In the genomic region with DNA sequence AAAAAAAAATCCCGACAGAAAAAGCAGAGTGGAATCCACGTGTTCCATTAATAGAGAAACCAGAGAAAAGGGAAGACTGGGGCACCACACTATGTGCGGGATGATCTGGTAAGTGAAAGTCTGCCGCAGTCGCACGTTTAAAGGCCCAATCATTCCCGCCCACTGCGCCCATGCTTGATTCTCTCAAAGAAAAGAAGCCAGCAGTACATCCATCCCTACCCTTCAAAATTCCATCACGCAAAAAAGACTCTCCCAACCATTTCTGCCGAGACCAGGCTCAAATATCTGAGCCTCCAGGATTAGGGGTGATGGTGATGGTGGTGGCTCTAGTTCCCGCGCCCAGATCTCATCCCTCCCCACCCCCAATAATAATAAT, we compare ENCODE assay signal across 8 mouse cellular contexts. TPM values are rescaled to one million over a fixed set of nuclear protein-coding genes. Genes with fewer than 3 reads are reported as not detected.
DNase-seq lines count a peak whose midpoint lies in the region; ATAC-seq and TF ChIP-seq lines count a peak whose summit lies in the region.

No protein-coding gene starts in this region.

- peaks cover 51% of the 10 kb centered on the region for H3K79me2 ChIP-seq in CH12.LX (replicated peaks; ENCODE audit: control insufficient read depth, extremely low read depth, insufficient read depth, poor library complexity, severe bottlenecking)

- WGBS in heart, embryonic 12.5 days = 10% methylated on average over 12 of the region's 12 CpGs
- WGBS in intestine, embryonic 16.5 days = 18% methylated on average over 12 of the region's 12 CpGs
- 18% methylated on average over 12 of the region's 12 CpGs for WGBS in midbrain, embryonic 13.5 days

- TF ChIP-seq EP300 in CH12.LX (IDR thresholded peaks at IDR 0.05; ENCODE audit: low read length) = no peak

- TF ChIP-seq POLR2A in CH12.LX (IDR thresholded peaks at IDR 0.05; ENCODE audit: low read depth, low read length) = no peak

- H3K27ac ChIP-seq in heart, embryonic 12.5 days (ENCODE audit: poor library complexity, severe bottlenecking) = peak overlapping the region; percentile 85
- H3K27ac ChIP-seq in CH12.LX (ENCODE audit: insufficient read depth, low read depth) = peak overlapping the region; percentile 96; the same call in 1 of the 2 replicates
- no peak overlapping the region for H3K27ac ChIP-seq in intestine, embryonic 16.5 days (ENCODE audit: low read length)
- H3K27ac ChIP-seq in midbrain, embryonic 13.5 days = peak overlapping the region; percentile 93

- no peaks in the 10 kb centered on the region for H3K36me3 ChIP-seq in heart, embryonic 12.5 days
- peaks cover 0 to 10% of the 10 kb centered on the region in 2 experiments for H3K36me3 ChIP-seq in CH12.LX (replicated peaks in 1 of 2; ENCODE audit: control insufficient read depth in 1 of 2, insufficient read depth in 1 of 2, low read length in 1 of 2)
- no peaks in the 10 kb centered on the region for H3K36me3 ChIP-seq in intestine, embryonic 16.5 days (ENCODE audit: control insufficient read depth, insufficient read depth, low read length)
- no peaks in the 10 kb centered on the region for H3K36me3 ChIP-seq in midbrain, embryonic 13.5 days

- no peak for TF ChIP-seq CTCF in CH12.LX (conservative IDR thresholded peaks at IDR 0.05 in 1 of 2, IDR thresholded peaks at IDR 0.05 in 1 of 2; ENCODE audit: low read depth in 2 of 2, low read length in 2 of 2)

- H3K4me3 ChIP-seq in heart, embryonic 12.5 days = peak overlapping the region; percentile 89
- peak overlapping the region; percentile 61 to 100 (median 65) for H3K4me3 ChIP-seq in CH12.LX (replicated peaks in 1 of 3; ENCODE audit: low read depth in 2 of 3, low read length in 2 of 3, poor library complexity in 1 of 3)
- peak overlapping the region; percentile 62 for H3K4me3 ChIP-seq in intestine, embryonic 16.5 days (ENCODE audit: low read length)
- H3K4me3 ChIP-seq in midbrain, embryonic 13.5 days (replicated peaks) = peak overlapping the region; percentile 70

- no peak for ATAC-seq in heart, embryonic 12.5 days (ENCODE audit: insufficient number of reproducible peaks, low FRiP score)
- ATAC-seq in intestine, embryonic 16.5 days = no peak
- ATAC-seq in midbrain, embryonic 13.5 days = peak; percentile 22; the same call in 1 of the 2 replicates

- peak overlapping the region; percentile 91 for H3K9ac ChIP-seq in heart, embryonic 12.5 days
- peak overlapping the region; percentile 91 for H3K9ac ChIP-seq in CH12.LX (ENCODE audit: insufficient read depth, low read depth)
- H3K9ac ChIP-seq in intestine, embryonic 16.5 days (ENCODE audit: low read depth, low read length) = peak overlapping the region; percentile 74
- peak overlapping the region; percentile 85 for H3K9ac ChIP-seq in midbrain, embryonic 13.5 days (replicated peaks)

- no peaks in the 10 kb centered on the region for H3K9me3 ChIP-seq in heart, embryonic 12.5 days (replicated peaks)
- H3K9me3 ChIP-seq in CH12.LX (replicated peaks; ENCODE audit: low read length) = peaks cover 3% of the 10 kb centered on the region
- H3K9me3 ChIP-seq in intestine, embryonic 16.5 days (ENCODE audit: control insufficient read depth, low read length) = no peaks in the 10 kb centered on the region
- H3K9me3 ChIP-seq in midbrain, embryonic 13.5 days = no peaks in the 10 kb centered on the region

- dilution Hi-C loops in CH12.LX (cut with MboI; ENCODE audit: extremely low pct_ligation_motif_present, extremely low pct_unique_long_range_greater_than_20kb, low sequenced_read_pairs) = no loop called here

- 0 out of 2 replicates have a peak, but pooled peaks cover 5% of the 10 kb centered on the region for H3K27me3 ChIP-seq in heart, embryonic 12.5 days (replicated peaks)
- no peaks in the 10 kb centered on the region for H3K27me3 ChIP-seq in CH12.LX (replicated peaks)
- H3K27me3 ChIP-seq in intestine, embryonic 16.5 days (replicated peaks; ENCODE audit: control insufficient read depth, insufficient read depth, low read length) = no peaks in the 10 kb centered on the region
- no peaks in the 10 kb centered on the region for H3K27me3 ChIP-seq in midbrain, embryonic 13.5 days

- in situ Hi-C loops in CH12.LX (cut with MboI; ENCODE audit: low pct_ligation_motif_present, low pct_unique_long_range_greater_than_20kb, low sequenced_read_pairs) = no loop called here

- H3K4me1 ChIP-seq in heart, embryonic 12.5 days (replicated peaks) = 0 out of 2 replicates have a peak, but pooled peaks cover 5% of the 10 kb centered on the region
- peaks cover 0 to 14% of the 10 kb centered on the region in 2 experiments; a peak in 2 of 4 replicates for H3K4me1 ChIP-seq in CH12.LX (ENCODE audit: control insufficient read depth in 1 of 2, insufficient read depth in 2 of 2)
- peaks cover 5% of the 10 kb centered on the region; the same call in 1 of the 2 replicates for H3K4me1 ChIP-seq in intestine, embryonic 16.5 days (ENCODE audit: control insufficient read depth, insufficient read depth, low read length)
- H3K4me1 ChIP-seq in midbrain, embryonic 13.5 days (replicated peaks) = peaks cover 11% of the 10 kb centered on the region; the same call in 1 of the 2 replicates

- peak overlapping the region; percentile 72 for H3K4me2 ChIP-seq in heart, embryonic 12.5 days
- H3K4me2 ChIP-seq in CH12.LX (ENCODE audit: insufficient read depth, low read depth, poor library complexity, severe bottlenecking) = peak overlapping the region; percentile 64; the same call in 1 of the 2 replicates
- peak overlapping the region; percentile 64 for H3K4me2 ChIP-seq in intestine, embryonic 16.5 days (ENCODE audit: low read depth, low read length)
- H3K4me2 ChIP-seq in midbrain, embryonic 13.5 days (replicated peaks) = peak overlapping the region; percentile 54

- DNase-seq in heart, adult 11 months = no peak
- DNase-seq in CH12.LX (ENCODE audit: extremely low read depth) = no peak
- peak; percentile 36 for DNase-seq in embryo, embryonic 11 days
- no peak for DNase-seq in spleen, adult 12 weeks (ENCODE audit: low spot score)
- no peak for DNase-seq in thymus, postnatal 36 days

- TF ChIP-seq RAD21 in CH12.LX (IDR thresholded peaks at IDR 0.05; ENCODE audit: low read depth, low read length) = no peak

TF ChIP-seq in CH12.LX, 34 proteins besides CTCF, POLR2A, EP300 and RAD21 (continues in another document):
- TF ChIP-seq HCFC1 (IDR thresholded peaks at IDR 0.05; ENCODE audit: low read depth, low read length) = no peak
- no peak for TF ChIP-seq USF2 (conservative IDR thresholded peaks at IDR 0.05; ENCODE audit: low read depth, low read length)
- TF ChIP-seq ETS1 (conservative IDR thresholded peaks at IDR 0.05; ENCODE audit: low read depth, low read length) = no peak
- TF ChIP-seq TBP (conservative IDR thresholded peaks at IDR 0.05; ENCODE audit: low read depth, low read length) = no peak
- no peak for TF ChIP-seq RCOR1 (conservative IDR thresholded peaks at IDR 0.05; ENCODE audit: low read depth, low read length)
- TF ChIP-seq ZKSCAN1 (IDR thresholded peaks at IDR 0.05; ENCODE audit: borderline replicate concordance, low read depth, low read length) = no peak
- TF ChIP-seq IRF4 (IDR thresholded peaks at IDR 0.05; ENCODE audit: low read depth, low read length) = no peak
- TF ChIP-seq MAX (IDR thresholded peaks at IDR 0.05; ENCODE audit: low read length) = no peak
- TF ChIP-seq MEF2A (IDR thresholded peaks at IDR 0.05; ENCODE audit: borderline replicate concordance, low read depth, low read length) = no peak
- TF ChIP-seq MXI1 (IDR thresholded peaks at IDR 0.05; ENCODE audit: low read depth, low read length) = peak; percentile 74
- TF ChIP-seq KAT2A (IDR thresholded peaks at IDR 0.05; ENCODE audit: insufficient replicate concordance, low read length) = no peak
- no peak for TF ChIP-seq UBTF (IDR thresholded peaks at IDR 0.05; ENCODE audit: low read depth, low read length)
- no peak for TF ChIP-seq NELFE (IDR thresholded peaks at IDR 0.05; ENCODE audit: low read depth, low read length)
- no peak for TF ChIP-seq SMC3 (IDR thresholded peaks at IDR 0.05; ENCODE audit: low read depth, low read length)
- TF ChIP-seq JUND (conservative IDR thresholded peaks at IDR 0.05; ENCODE audit: low read depth, low read length) = no peak
- TF ChIP-seq CHD1 (IDR thresholded peaks at IDR 0.05; ENCODE audit: low read depth, low read length) = peak; percentile 51; the same call in 1 of the 2 replicates
- TF ChIP-seq MAFK (IDR thresholded peaks at IDR 0.05; ENCODE audit: insufficient replicate concordance, low read length) = no peak
- TF ChIP-seq E2F4 (IDR thresholded peaks at IDR 0.05; ENCODE audit: insufficient replicate concordance, low read depth, low read length) = no peak
- no peak for TF ChIP-seq POLR2AphosphoS2 (IDR thresholded peaks at IDR 0.05; ENCODE audit: low read depth, low read length)
- no peak for TF ChIP-seq ZNF384 (IDR thresholded peaks at IDR 0.05; ENCODE audit: low read depth, low read length)
- no peak for TF ChIP-seq USF1 (IDR thresholded peaks at IDR 0.05; ENCODE audit: low read depth, low read length)
- no peak for TF ChIP-seq ZC3H11A (IDR thresholded peaks at IDR 0.05; ENCODE audit: low read depth, low read length)
- no peak for TF ChIP-seq ELF1 (IDR thresholded peaks at IDR 0.05; ENCODE audit: low read depth, low read length)
- TF ChIP-seq PAX5 (IDR thresholded peaks at IDR 0.05; ENCODE audit: low read length) = no peak
- peak; percentile 70 for TF ChIP-seq BHLHE40 (IDR thresholded peaks at IDR 0.05; ENCODE audit: low read depth, low read length)
- peak; percentile 13; the same call in 1 of the 2 replicates for TF ChIP-seq CHD2 (IDR thresholded peaks at IDR 0.05; ENCODE audit: low read length)
- no peak for TF ChIP-seq MAZ (IDR thresholded peaks at IDR 0.05; ENCODE audit: low read depth, low read length)
- TF ChIP-seq TCF12 (IDR thresholded peaks at IDR 0.05; ENCODE audit: low read depth, low read length) = no peak
- no peak; the same call in 1 of the 2 replicates for TF ChIP-seq SIN3A (IDR thresholded peaks at IDR 0.05; ENCODE audit: low read length)
- TF ChIP-seq GABPA (IDR thresholded peaks at IDR 0.05; ENCODE audit: insufficient replicate concordance, low read depth, low read length) = no peak
- TF ChIP-seq MYC (IDR thresholded peaks at IDR 0.05; ENCODE audit: low read depth, low read length) = peak; percentile 41; the same call in 1 of the 2 replicates
- TF ChIP-seq JUN (IDR thresholded peaks at IDR 0.05; ENCODE audit: insufficient read depth, low read depth, low read length) = no peak

RNA-seq across cellular contexts. Expression of gene Sms, which starts 1.3 kb away (rescaled TPM):
- 67.2 and 84.6 TPM in 2 replicates for polyA plus RNA-seq in heart, embryonic 12.5 days (2016; fragmentation: Nextera tagmentation; extraction: Ambion mirVana)
- 90.4 and 102 TPM in 2 replicates for total RNA-seq in CH12.LX (2012; rRNA removed)
- total RNA-seq in CH12.LX (2014; rRNA removed) = 258 and 279 TPM in 2 replicates
- polyA plus RNA-seq in CH12.LX (2012; ENCODE audit: insufficient read length, low read depth) = 180 and 187 TPM in 2 replicates
- polyA plus RNA-seq in intestine, embryonic 16.5 days (2015; fragmentation: Nextera tagmentation; extraction: Ambion mirVana) = 27.1 and 33.1 TPM in 2 replicates
- 108 and 142 TPM in 2 replicates for polyA plus RNA-seq in midbrain, embryonic 13.5 days (2015; fragmentation: Nextera tagmentation; extraction: Ambion mirVana)
